Mouse (Mus musculus) T-helper 2 cell (primary cell): ENCODE measurements around the gene Crabp2.

Experiments used
- in situ Hi-C: fragments of 300-600 bp; cut with MboI, MseI; formaldehyde crosslinking; loops from one replicate; pipeline ENCODE4 v1.15.1; 2025; ENCODE audit warnings: high pct_unique_total_duplicates

The Crabp2 gene

GRCm38 (mm10) chr3:87982836-87983601 lies 34.6 kb downstream of the Crabp2 start:
- in situ Hi-C loops: loop anchor here (5.0 kb wide), 1 partner anchor 41 kb away; no protein-coding TSS in a partner anchor

DNA sequence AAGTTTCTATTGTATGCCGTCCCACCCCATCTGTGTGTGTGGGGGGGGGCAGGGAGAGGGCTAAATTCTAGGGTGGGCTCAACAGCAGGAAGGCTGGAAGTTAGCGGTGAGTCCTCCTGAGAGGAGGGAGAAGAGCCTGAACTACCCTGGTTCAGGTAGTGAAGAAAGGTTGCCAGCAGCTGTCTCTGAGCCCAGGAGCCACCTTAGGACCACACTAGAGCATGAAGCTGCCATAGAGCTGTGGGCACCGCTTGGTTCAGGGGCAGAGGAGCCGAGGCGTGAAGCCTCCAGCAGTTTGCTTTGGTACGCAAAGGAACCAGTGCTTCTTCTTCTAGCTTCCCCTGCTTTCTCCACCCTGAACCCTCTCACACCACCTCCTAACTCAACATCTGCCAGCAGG lies 35.2 kb downstream of the Crabp2 start:
- in situ Hi-C loops: loop anchor here (5.0 kb wide), 1 partner anchor 41 kb away; no protein-coding TSS in a partner anchor

- in situ Hi-C loops: loop anchor here (5.0 kb wide), 1 partner anchor 42 kb away; no protein-coding TSS in a partner anchor
Observed at GRCm38 (mm10) chr3:87984094-87984493, 35.6 kb downstream of the Crabp2 start.

- in situ Hi-C loops: no loop called here
Observed at GRCm38 (mm10) chr3:87985505-87986320, 37.2 kb downstream of the Crabp2 start.

- in situ Hi-C loops: no loop called here
Observed at GRCm38 (mm10) chr3:87986868-87987267, 38.4 kb downstream of the Crabp2 start.

GRCm38 (mm10) chr3:87987633-87988032 lies 39.2 kb downstream of the Crabp2 start:
- in situ Hi-C loops: no loop called here

DNA sequence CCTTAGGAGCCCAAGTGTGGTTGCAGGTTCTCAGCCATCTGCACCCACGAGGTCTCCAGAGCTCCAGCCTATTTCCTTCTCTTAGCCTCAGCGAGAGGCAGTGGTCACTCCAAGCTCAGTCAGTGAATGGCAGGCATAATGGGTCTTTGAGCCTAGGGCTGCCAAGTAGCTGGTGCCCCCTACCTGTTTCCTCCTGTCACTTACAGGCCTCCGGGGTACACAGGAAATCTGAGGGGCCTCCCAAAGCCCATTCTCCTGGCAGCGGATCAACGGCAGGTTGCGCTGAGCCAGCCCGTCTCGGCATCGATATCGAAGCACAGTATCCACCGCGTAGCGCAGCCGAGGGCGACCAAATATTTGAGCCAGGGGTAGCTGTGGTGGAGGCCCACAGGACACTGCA lies 39.6 kb downstream of the Crabp2 start:
- in situ Hi-C loops: no loop called here

DNA sequence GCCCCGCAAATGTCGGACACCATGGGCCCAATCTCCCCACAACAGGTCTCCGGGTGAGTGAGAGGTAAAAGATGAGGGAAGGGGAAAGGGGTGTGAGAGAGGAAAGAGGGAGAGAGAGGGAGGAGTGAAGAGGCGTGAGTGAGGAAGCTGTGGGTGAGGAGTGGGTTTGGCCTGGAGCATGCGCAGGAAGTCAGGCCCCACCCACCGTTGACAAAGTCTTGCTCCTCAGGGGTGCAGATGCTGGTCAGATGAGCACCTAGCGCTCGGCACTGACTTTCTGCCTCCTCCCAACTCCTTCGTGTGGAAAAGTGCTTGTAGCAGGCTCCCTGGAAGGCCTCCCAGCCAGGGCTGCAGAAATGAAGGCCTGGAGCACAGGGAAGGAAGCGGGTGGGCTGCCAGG lies 41.5 kb downstream of the Crabp2 start:
- in situ Hi-C loops: no loop called here

- in situ Hi-C loops: no loop called here
Observed at GRCm38 (mm10) chr3:87993436-87993835, 45.0 kb downstream of the Crabp2 start.

- in situ Hi-C loops: no loop called here
Observed at GRCm38 (mm10) chr3:87995331-87995730, 46.9 kb downstream of the Crabp2 start.

DNA sequence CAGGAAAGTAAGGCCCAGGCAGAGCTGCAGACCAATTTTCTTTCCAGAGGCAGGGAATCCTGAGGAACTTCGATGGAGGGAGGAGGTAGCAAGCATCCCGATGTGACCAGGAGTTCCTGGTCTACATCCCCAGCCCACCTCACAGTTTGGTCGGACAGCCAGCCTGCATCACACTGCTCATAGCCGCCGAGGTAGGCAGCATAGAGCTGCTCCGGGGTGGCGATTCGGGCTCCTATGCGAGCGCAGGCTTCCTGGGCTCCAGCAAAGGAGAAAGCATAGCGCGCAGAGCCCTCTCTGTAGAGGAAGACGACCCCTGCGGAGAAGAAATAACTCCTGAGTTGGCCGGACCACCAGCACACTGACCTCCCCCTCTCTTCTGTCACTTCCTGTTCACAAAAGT lies 47.9 kb downstream of the Crabp2 start:
- in situ Hi-C loops: no loop called here

DNA sequence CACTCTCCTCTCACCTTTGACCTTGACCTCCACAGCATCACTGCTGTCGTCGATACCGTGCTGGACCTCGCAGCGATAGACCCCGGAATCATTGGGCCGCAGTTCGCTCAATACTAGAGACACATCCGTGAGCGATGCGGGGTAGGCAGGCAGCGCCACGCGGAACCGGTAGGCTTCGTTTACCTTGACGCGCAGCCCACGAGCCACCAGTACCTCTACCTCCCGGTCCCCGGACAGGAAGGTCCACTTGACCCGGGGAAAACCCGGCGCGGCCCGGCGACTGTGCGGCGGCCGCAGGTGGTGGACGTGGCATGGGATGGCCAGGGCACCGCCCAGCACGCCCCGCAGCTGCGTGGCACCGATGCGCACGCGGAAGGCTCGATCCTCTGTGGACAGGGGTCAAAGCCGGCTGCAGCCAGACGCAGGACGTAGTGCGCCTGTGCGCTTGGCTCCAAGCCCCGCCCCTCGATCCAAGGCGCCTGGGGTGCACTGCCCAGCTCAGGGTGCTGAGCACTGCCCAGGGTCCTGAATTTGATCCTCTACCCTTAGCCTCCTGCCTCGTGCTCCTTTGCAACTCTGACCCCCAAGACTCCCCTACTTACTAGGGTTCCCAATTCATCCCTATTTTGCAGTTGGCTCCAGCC lies 48.6 kb downstream of the Crabp2 start:
- in situ Hi-C loops: no loop called here

GRCm38 (mm10) chr3:87998747-87999146 lies 50.3 kb downstream of the Crabp2 start:
- in situ Hi-C loops: no loop called here

GRCm38 (mm10) chr3:87999243-87999895 lies 50.9 kb downstream of the Crabp2 start:
- in situ Hi-C loops: no loop called here

DNA sequence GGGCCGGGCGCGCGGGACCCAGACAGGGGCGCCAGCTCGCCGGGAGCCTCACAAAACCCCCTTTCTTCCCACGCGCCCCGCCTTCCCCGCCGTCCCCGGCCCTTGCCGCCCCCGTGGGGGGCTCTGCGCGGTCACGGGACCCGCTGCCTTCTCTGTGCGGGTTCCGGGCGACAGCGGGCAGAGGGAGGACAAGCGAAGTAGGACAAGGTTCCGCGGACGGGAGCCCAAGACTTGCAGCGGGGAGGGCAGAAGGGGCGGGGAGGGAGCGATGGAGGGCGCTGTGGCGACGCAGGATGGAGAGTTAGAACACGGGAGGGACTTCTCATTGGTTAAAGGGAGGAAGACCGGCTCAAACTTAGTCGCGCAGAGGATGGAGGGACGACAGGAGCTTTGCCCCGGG lies 51.7 kb downstream of the Crabp2 start, which contains the start of gene Bcan:
TSS of gene Bcan (minus strand) at position 50 of the 400 bp plus-strand sequence.
- in situ Hi-C loops: no loop called here

- in situ Hi-C loops: no loop called here
Observed at GRCm38 (mm10) chr3:88000816-88001595, 52.5 kb downstream of the Crabp2 start.

DNA sequence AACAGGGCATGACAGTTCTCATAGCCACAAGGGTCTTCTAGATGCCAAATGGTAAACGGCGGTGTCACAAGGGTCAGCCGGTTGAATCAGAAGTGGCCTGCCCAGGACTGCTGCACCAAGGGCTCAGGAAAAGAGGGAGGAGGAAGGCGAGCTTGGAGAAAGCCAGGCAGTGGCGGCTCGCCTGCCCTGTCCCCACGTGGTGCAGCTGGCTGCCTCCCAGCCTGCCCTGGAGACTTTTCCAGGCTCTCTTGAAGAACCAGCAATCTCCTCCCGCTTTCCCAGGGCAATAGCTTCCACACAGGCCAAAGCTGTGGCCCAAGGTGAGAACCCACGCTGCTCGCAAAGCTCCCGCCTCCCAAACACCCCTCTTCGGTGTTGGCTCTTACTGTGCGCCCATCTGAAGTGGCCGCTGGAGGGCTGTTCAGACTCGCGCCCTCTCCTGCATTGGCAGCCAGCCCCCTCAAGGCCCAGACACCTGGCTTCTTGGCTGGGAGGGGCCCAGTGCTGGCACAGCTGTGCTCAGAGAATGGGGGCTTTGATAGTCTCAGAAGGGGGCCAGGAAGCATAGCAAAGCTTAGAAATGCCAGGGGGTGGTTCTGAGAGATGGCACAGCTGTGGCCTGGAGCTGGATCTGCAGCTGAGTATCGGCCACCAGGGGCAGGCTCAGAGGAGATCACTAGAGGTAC lies 54.0 kb downstream of the Crabp2 start:
- in situ Hi-C loops: no loop called here
